Mouse (Mus musculus): ENCODE measurements at regions not wholly inside any gene's neighbourhood (a gene's known extent, or its start where the extent isn't known, plus 50 kb on each side); places are given as distances from the start of the nearest gene placed in this dataset.

DNA sequence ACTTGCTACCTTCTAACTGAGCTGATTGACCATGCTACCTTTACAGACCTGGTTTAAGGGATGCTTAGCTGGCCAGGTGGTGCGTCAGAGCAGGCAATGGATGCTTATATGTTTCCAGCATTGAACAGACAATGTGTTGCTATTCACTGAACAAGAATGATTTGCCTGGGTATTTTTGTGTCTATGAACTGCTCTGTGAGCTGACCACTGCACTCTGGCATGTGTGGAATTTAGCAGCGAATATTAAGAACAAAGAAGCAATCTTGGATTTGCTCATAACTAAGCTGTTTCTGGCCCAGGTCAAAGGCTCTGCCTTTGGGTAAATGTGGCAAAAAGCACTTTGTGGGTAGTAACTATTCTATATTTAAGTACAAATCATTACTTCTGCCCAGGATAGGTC lies 58.3 kb upstream of the Ccdc39 start:
- no peak for DNase-seq

DNA sequence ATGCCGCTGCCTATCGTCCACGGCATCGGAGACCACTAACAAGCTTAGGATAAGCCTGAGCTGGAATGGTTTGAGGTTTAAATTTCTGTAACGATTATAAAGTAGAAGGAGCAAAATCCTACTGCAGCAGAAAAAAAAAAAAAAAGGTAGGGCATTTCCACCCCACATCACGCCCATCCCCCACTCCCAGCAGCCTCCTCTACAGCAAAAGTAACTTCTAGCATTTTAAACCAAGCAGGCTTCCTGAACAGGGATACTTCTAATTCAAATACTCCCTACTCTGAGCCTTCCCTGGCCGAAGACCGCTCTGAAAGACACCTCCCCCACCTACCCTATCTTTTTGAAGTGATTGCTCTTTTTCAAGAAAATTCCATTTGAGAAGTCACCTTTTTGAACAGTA lies 59.2 kb upstream of the Ccdc39 start:
- no peak for DNase-seq

DNA sequence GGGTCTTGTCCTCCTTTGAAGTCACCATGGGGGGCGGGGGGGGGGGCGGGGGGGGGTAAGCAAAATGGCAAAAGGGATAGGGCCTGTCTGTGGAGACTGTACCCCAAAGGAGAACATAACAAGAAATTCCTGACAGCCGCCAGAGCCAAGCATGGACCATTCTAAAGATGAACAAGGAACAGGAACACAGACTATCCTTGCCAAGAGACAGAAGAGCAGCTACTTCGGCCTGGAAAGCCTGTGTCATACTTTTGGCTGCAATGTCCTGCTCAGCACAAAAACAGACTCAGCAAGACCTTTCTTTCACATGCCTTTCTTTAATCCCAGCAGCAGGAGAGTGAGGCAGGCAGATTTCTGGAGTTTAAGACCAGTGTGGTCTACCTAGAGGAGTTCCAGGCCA lies 59.7 kb upstream of the Ccdc39 start:
- no peak for DNase-seq

DNA sequence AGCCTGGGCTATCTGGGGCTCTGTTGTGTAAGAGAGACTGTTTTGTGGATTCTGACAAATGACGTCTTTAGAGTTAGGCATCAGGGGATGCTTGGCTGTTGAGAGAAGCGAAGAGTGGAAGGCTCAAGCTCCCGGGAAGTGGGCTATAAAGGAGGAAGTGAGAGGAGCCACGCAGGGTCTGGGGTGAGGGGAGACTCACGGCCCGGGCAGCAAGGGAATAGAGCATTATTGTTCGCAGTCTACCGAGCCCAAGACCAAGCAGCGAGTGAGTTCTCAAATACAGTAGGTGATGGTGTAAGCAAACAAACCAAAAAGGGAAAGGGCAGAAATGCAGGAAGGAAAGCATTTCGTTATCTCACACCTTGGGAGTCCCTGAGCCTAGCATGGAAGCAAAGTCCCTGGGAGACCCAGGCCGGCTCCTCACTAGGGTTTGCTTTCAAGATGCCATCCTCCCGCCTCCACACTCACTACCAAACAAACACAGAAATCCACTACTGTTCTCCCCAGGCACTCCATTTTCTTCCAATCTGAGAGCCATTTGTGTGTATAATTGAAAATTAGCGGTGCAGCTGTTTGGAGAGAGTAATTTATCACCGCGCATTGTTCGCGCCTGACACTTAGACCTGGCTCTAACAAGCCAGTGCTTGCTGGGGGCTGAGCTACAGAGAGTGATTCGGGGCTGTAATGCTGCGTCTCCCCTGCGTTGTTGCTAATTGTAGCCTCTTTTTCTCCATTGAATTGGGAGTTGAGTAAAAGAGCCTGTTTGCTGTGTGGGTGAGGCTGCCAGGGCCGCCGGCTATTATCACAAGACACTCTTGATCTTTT lies 61.0 kb upstream of the Ccdc39 start:
- DNase-seq: no peak

DNA sequence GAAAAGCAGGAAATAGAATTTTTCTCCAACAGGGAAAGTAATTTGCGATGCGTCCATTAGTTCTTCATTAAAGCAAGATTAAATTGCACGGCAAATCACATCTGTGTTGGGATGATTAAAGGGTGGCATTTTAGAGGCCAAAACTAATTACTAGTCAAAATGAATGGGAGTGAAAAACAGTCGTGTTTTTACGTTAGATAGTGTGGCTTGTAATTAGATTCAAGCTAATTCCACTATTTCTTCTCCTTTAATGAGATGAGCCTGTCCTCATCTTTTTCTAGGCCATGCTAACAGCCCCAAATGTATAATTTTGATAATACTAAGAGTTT lies 61.5 kb upstream of the Ccdc39 start:
- no peak for DNase-seq

DNA sequence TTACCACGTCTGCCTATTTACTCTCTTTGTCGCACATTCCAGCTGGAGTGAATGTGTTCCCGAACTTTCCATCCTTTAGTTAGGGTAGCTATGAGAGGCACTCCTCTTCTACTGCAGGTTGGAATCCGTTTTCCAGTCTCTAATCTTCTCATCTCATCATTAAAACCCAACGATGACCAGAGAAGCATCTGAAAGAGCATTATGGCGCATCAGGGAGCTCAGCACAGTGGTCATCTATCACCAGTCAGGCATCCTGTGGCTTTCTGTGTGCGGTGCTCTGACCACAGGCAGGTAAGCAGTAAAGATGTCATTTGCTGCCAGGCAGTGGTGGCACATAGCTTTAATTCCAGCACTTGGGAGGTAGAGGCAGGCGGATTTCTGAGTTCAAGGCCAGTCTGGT lies 63.0 kb upstream of the Ccdc39 start:
- no peak for DNase-seq

DNA sequence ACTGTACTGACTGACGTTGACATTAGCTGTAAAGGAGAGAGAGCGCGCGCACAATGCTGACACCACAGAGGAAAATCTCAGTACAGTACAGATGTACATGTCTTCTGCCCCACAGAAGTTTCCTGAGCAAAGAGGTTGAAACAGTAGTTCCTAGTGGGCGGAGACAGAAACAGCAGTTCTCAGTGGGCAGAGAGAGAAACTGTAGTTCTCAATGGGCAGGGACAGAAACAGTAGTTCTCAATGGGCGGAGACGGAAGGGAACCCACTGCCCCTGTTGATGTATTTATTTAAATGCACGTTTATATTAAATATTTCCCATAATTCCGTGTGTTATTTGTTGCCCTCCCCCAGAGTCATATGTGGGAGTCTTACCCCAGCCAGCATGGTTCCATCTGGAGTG lies 67.4 kb upstream of the Ccdc39 start:
- no peak for DNase-seq

DNA sequence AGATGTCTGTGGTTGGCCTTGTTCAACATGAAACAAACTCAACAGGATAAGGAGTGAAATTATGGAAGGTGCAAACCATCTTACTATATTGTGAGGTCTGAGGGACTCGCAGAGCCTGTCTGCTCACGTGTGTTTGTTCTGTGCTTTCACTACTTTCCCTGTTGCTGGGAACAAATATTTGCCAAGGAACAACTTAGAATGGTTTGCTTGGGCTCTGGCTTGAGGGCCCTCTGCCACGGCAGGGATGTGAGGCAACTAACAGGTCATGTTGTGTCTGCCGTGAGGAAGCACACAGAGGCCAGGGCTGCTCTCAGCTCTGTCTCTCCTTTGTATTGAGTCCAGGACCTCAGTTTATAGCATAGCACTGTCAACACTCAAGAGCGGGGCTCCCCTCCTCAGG lies 69.4 kb upstream of the Ccdc39 start:
- peak; percentile 43 for DNase-seq

DNA sequence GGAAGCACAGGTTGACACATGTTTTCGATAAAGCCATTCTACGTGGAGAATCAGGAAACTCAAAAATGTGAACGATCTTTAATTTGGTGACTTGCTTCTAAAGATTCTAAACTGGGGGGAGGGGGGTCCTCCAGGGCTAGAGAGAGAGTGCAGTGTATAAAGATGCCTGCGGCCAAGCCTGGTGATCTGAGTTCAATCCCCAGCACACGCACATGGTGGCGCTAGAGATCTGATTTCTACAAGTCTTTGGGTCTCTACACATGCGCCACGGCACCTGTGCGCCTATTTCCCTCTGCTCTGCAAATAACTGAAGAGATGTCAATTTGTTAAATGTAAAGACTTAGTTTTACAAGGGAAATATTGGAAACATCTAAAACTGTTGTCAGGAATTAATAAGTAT lies 70.3 kb upstream of the Ccdc39 start:
- DNase-seq: no peak

DNA sequence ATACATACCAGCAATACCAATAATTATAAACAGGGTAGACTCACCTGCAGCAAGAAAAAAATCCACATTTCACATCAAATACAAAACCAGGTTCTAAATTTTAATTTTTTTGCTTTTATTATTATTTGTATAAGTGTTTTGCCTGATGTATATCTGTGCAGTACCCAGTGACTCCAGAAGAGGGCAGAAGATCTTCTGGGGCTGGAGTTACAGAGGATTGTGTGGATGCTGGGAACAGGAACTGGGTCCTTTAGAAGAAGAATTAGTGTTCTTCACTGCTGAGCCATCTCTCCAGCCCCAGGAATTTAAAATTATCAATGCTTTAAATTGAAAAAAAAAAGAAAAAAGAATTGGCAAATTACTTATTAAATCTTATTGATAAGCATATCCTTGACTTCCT lies 71.7 kb upstream of the Ccdc39 start:
- DNase-seq: no peak

DNA sequence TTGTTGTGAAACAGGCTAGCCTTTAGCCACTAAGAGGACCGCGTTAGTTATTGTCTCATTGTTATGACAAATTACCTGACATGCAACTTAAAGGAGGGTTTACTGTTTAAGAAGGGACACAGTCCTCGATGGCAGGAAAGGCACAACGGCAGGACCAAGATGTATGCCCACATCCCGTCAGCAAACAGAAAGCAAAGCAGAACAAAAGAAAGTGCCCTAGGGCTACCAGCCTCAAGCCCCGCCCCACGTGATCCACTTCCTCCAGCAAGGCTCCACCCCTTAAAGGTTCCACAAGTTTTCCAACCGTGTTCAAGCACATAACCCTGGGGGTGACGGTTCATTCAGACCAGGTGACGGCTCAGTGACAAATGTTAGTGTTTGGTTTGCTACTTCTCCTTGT lies 72.2 kb upstream of the Ccdc39 start:
- no peak for DNase-seq

DNA sequence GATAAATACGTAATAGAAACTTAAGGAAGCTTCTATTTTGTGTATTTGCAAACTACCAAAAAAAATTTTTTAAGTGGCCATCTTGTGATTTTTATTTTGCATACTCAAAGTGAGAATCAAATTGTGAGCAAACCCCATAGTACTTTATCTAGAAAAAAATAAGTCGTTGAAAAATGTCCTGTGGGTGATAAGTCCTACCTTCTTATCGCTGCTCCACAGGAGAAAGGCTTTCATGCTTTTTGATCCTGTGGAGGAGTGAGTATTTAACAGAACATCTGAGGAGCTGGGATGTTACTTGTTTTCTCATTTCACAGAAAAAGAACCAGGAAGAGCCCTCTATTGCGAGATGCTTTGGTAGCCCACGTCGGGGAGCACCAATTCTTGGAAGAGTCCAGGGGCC lies 72.7 kb upstream of the Ccdc39 start:
- no peak for DNase-seq

DNA sequence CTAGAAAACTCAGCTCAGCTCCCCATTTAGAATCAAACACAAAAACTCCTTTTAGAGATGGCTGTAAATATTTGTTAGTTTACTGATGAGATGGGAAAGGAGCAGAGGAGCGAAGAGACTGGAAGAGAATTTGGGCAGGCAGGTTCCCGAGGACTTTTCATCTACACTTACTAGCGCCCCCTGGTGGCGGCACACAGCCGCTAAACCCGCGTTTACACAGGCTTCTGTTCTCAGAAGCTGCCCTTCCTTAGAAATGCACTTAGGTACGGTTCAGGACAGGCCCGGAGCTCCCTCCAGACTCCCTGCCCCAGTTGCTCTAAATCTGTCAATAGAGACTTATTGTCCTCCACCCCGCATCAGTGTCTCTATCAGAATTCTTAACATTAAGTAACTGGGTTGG lies 74.7 kb upstream of the Ccdc39 start:
- DNase-seq: peak; percentile 82

DNA sequence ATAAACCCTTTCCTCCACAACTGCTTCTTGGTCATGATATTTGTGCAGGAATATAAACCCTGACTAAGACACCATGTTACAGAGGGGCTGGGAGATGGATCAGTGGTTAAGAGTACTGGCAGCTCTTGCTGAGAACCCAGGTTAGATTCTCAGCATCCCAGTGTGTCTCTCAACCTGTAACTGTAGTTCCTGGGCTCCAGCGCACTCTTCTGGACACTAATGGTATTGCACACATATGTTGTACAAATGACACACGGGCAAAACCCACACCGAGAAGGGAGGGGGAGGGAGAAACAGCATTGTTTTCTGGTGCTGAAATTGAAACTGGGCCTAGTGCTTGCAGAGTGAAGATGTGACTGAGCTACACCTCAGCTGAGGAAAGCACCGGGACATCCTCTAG lies 81.0 kb upstream of the Ccdc39 start:
- no peak for DNase-seq

DNA sequence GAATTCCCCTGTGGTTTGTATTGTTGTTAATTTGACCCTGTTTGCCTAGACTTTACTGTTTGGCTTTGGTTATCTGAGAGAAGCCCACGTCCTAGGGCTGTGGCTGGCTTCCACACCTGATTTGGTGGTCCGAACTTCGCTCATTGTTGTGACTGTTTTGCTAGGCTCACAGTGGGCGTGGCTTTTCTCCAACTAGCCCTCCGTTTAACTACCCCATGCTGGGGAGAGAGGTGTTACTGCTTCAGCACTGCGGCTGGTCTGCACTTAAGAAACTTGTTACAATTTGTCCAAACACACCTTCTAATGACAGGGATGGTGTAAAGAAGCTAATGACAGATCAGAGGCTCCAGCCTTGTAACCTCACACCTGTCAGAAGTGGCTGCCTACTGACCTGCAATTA lies 64.7 kb upstream of the Fxr1 start:
- no peak for DNase-seq

DNA sequence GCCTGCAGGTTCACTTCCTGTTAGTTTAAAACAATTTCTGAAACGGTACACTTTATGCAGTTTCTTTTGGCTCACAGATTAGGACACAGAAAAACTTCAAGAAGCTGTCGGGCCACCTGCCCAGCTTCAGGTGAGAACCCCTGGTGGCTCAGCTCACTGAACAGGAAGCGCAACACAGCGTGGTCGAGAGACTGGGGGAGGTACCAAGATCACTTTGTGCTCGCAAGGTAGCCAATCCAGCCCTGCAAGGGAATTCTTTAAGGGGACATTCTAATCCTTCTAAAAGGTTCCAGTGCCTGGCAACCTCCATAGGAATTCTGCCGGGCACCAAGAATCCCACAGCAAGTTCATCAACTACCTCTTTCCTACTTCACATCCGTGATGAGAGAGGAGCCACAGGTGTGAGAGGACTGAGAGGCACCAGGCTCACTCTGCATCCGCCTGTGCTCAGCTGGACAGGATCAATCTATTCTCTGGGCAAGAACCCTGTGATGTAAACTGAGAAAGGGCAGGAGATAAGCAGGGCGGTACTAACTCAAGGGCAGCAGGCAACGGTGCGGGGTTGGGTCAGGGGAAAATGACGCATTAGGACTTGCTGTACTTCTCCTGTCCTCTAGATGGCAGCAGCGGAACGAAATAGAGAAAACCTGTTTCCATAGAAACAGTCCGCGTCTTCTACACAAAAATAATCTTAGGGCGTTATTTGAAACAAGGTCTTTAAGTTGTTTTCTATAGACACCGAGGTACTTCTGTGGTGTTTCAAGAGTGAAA lies 63.7 kb upstream of the Fxr1 start:
- peak; percentile 85 for DNase-seq

DNA sequence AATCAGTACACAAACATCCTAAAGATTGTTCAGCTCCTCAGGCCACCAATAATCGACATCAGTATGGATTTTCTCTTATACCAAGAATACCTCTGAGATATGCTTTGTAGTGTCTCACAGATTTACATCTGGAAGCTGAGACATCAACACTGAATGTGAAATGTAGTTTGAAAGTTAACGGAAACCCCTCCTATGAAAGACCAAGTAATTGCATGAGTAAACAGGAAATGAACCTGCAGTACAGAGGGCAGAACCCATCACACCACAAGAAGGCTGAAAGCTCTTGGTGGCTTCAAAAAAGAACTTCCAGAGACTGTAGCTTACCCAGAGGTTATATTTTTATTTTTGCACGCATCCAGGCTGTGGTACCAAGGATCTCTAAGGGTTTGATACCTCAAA lies 63.1 kb upstream of the Fxr1 start:
- DNase-seq: no peak

DNA sequence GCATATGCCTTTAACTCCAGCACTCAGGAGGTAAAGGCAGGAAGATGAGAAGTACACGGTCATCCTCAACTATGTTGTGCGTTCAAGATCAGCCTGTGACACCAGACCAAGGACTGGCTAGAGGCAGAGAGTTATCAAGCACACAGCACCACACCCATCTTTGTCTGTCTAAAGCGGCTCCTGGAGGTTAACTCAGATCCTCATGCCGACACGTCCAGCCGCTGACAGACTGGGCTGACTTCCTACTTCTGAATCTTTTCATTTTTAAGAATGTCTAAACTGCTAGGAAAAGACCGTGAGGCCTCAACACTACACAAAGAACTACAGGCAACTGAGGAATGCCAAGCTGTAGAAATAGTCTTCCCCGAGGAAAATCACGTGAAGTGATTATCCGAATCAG lies 62.1 kb upstream of the Fxr1 start:
- no peak for DNase-seq

DNA sequence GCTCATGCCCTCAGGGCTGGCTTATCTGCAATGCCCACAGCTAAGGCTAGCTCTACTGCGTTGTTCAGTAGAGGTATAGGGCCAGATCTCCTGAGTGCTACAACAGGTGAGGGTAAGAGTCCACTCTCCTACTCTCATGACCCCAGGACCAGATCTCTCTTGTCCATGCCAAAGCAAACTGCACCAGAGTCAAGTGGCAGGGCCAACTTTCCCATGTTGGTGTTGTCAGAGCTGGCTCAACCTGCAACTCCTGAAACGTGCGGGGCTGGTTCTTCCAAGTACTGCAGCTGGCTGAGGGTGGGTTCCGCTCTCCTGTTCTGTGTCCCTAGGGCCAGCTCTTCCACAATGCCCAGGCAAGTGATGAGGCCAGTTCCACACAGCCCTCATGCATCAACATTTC lies 61.5 kb upstream of the Fxr1 start:
- DNase-seq: no peak

DNA sequence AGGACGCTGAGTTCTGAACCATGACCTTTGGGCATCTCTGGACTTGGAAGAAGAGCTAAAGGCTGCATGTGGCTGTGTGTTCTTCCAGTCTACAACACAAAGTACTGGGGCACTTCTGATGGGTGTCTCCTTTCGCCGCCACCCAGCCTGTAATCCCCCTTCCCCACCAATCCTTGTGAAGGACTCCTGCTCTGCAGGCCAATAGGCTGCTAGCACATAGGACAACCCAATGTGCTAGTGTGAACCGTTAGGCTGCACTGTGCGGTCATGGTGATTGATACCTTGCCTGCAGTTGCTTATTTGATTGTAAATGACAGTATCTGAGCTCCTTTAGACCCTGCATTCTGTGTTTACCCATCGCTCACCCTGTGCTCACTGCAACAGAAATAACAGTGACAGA lies 59.5 kb upstream of the Fxr1 start:
- DNase-seq: no peak

DNA sequence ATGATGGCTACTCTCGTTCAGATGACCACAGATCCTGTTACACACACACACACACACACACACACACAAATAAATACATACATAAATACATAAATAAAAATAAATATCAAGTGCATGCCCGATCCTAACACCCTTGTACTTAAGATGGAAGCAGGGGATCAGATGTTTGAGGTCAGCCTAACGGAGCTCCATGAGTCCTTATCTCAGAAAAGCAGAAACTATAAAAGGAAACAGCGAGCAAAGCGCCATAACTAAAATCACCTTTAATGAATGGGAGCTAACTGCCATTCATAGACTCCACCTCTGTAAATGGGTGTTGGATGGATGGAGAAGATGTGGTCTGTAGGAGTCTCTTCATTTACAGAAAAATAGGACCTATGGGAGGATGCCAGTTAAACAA lies 56.8 kb upstream of the Fxr1 start:
- DNase-seq: no peak

DNA sequence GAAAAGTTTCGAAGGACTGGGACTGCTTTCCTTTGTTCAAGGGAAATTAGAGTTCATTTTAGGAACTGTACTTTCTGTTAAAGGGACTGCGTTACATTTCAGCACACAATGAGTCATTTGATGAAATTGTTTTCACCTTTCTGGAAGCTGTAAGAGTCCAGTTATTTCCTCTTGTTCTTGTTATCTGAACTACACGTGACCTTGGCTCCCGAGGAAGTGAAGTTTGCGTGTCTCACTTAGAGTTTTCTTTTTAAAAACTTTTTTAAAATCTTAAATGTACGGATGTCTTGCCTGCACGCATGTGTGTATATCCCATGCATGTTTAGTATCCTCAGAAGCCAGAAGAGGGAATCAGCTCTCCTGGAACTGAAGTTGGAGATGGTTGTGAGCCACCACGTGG lies 52.6 kb upstream of the Fxr1 start:
- DNase-seq: no peak

Data from lung, postnatal 36 days (tissue).